Mouse (Mus musculus): ENCODE measurements around the gene Sgpp2. TPM values are rescaled to one million over a fixed set of nuclear protein-coding genes. Genes with fewer than 3 reads are reported as not detected.

Sgpp2 gene
- total RNA-seq, 2 experiments from 2014 or later = not detected

DNA sequence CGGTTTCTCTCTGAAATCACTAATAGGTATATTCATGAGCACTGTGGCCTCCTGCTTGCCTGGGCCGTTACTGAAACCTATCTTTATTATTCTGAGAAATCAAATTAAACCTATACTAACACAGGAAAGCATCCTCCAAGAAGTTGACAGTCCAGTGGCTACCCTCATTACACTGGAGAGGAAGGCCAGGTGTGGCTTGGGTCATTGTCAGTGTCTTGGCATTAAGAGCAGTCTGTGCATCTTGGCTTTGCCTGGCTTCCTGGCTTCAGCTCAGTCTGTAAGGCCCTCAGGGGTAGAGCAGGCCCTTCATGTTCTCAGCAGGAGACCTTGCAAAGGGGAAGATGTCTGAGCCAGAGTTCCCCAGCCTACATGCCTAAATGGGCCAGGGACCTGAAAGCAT lies 99.3 kb downstream of the Sgpp2 start:
- DNase-seq = no peak

GRCm38 (mm10) chr1:78412668-78413067 lies 102.5 kb downstream of the Sgpp2 start:
- DNase-seq = no peak

DNA sequence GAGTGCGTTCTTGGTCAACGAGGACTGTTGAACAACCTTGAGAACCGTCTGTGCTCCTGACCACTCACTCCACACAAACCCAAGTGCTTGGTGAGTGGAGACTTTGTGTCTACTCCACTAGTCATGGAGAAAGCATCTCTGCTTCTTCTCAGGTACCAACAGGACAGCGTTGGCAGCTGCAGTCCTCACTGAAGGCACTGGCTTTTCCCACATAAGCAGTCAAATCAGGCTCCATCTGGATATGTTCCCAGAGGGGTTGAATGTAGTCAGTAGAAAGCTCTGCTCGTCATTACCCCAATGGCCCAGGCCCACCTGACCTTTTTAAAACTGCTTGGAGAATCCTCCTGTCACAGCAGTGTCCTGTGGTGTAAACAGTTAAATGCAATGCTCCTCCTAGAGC lies 104.3 kb downstream of the Sgpp2 start:
- no peak for DNase-seq

GRCm38 (mm10) chr1:78417154-78417911 lies 107.2 kb downstream of the Sgpp2 start:
- no peak for DNase-seq

DNA sequence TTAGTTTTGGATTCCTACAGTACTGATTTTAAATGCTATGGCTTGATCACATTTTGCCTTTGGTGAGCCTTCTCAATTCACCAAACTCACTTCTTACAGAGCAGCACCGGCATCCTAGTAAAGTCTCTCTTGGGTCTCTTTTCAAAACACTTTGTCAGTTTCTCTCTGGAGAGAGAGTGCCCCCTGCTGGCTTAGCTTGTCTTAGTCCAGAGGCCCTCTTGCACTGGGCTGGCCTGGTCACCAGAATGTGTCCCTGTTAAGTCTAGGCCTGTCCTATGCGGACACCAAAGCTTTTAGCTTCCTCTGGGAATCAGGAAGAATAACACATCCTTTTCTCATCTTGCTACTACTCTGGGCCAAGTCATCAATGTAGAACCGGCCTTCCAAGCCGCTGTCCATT lies 109.4 kb downstream of the Sgpp2 start:
- peak; percentile 32 for DNase-seq

DNA sequence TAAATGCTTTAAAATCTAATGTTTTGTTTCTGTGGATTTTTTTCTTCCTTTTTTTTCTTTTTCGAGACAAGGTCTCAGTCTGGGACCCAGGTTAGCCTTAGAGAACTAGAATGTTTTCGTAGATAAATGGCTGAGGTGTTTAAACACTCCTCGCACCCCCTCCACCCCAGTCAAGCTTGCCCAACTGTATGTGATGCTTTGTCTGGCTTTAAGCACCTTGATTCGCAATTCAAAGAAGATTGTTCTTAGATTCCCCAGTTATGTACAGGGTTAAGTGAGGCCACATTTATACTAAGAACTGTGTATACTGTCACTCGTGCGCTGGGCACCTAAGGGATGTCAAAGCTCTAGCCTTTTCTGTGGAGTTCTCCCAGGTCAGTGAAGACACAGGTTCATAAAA lies 110.1 kb downstream of the Sgpp2 start:
- no peak for DNase-seq

GRCm38 (mm10) chr1:78421749-78422148 lies 111.6 kb downstream of the Sgpp2 start:
- DNase-seq = no peak

- no peak for DNase-seq
Observed at GRCm38 (mm10) chr1:78422576-78422975, 112.4 kb downstream of the Sgpp2 start.

DNA sequence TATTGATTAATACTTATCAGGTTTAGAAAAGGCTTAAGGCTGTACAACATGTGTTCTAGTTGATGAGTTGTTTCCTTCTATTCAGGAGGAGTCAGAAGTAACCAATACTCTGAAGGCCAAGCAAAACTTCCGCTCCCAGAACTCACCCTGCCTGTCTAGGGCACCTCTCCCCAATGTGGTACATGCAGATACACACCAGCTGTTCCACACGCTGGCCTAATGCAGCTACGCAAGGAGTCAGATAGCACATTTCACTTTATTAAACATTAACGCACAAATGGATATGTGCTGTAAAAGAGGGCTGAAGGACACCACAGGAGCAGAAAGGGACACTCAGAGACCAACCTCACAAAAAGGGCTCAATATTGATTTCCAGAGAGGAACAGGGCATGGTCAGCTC lies 114.7 kb downstream of the Sgpp2 start:
- DNase-seq = no peak

GRCm38 (mm10) chr1:78425309-78425708 lies 115.2 kb downstream of the Sgpp2 start:
- no peak for DNase-seq

- peak; percentile 35 for DNase-seq
Observed at GRCm38 (mm10) chr1:78425793-78426700, 115.9 kb downstream of the Sgpp2 start.

DNA sequence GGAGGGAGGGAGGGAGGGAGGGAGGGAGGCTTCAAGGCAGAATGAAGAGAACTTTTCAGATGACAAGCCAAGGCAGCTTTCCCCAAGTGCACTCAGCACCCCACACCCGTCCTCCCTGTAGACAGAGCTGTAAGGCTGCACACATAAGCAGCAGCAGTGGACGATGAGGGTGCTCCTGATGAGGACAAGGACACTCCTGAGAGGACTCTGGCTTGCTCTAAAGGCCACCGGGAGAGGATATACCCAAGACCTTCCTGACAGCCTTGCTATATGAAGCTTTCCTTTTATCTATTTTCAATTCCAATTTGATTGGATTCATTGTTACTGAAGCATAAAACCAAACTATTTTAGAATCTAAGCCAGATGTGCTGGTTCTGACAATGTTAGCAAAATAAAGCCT lies 116.7 kb downstream of the Sgpp2 start:
- DNase-seq = no peak

DNA sequence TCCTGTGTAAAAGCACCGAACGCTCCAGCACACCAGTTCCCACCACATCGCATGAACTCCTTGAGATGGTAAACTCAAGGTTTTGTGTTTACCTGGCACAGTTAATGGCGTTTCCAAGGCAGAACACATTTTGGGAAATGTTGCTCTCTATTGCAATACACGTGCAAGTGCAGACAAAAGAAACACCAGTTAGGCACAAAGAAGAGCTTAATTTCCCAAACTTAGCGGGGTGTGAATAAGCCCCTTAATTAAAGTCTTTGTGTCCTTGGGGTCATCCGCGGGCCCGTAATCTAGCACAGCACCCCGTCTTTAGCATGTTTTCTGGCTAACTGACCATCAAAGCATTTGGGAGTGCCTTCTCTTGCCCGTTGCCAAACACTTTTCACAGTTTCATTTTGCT lies 118.7 kb downstream of the Sgpp2 start:
- no peak for DNase-seq

DNA sequence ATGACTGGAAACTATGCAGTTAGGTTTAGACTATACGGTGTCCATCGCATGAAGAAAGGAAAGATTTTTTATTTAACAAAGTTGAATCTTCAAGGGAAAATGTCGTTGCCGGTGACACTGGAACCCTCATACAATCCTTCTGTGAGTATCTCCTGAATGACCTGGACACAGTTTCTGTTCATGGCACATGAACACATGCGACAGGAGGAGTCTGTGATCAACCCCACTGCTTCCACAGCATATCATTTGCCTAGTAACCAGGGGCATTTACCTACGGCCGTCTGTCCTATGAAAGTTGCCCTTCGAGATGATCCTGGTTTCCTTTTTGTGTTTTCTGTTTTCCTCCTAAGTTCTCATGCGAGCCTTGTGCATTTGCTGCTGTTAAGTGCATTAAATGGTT lies 123.3 kb downstream of the Sgpp2 start:
- no peak for DNase-seq

- DNase-seq = no peak
Observed at GRCm38 (mm10) chr1:78435967-78436366, 125.8 kb downstream of the Sgpp2 start.

DNA sequence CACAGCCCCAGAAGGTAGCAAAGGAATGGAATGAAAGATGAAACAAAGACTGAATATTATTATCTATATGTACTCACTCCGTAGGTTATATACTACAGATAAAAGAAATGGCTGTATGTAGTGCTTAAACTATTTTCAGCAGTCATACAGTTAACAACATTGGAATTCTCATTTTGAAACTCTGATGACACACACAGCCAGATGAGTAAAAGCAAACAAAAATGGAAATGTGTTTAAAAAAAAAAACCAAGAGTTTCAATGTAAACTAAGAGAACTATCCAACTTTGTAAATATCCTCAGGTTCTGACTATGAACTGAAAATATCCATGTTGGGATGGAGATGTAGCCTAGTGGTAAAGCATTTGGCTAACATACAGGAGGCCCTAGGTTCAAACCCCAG lies 126.3 kb downstream of the Sgpp2 start:
- DNase-seq = no peak

DNA sequence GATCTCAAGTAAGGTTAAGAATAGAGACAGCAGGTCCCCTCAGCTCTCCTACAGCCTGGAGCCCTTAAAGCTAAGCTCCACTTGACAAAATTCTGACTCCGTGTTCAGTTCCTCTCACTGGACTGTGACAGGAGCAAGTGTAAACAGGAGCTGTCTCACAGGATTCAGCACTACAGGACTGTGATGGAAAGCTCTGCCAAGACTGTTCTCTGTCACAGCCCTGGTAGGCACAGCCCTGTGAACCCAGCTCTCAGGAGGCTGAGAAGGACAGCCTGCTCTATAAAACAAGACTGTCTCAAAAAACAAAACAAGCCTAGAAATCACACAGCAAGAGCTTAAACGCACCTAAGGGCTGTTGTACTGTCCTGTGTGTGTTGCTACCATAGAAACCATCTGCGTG lies 127.0 kb downstream of the Sgpp2 start:
- DNase-seq = no peak

GRCm38 (mm10) chr1:78440716-78441115 lies 130.6 kb downstream of the Sgpp2 start:
- DNase-seq = no peak

- DNase-seq = no peak
Observed at GRCm38 (mm10) chr1:78443056-78443455, 132.9 kb downstream of the Sgpp2 start.

- DNase-seq = no peak
Observed at GRCm38 (mm10) chr1:78446232-78446631, 136.1 kb downstream of the Sgpp2 start.

DNA sequence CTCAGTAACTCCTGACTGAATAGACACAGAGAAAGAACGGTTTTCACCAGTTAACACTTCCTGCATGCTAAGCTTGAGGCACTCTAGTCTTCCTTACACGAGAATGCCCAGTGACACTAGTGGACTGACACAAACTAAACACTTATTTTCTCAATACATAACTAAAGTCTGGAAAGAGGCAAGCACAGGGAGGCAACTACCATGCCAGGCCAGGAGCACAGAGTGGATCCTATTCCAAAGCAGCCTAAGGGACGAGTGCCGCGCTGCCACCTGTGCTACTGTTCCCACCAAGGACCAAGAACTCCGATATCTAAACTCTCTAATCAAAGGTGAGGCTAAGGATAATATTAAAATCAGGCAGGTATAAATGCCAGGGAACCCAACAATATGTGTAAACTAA lies 136.6 kb downstream of the Sgpp2 start:
- no peak for DNase-seq

DNA sequence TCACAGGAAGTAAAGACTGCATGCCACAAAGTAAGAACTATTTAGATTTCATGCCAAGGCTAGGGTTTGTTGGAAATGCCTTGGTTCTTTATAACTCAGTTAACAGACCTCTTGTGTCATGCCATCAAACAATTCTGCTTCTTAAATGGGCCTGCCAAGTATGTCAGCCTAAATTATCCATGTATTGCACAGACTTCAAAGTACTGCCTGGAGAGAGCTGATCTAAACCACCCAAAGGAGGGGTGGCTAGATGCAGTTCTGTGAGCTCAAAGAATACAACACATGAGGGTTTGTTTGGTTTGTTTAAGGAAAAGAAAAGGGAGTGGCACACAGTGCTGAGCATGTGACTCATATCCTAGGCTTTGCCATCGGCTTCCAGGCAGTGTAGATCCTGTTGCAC lies 137.9 kb downstream of the Sgpp2 start:
- no peak for DNase-seq

GRCm38 (mm10) chr1:78451070-78451854 lies 141.1 kb downstream of the Sgpp2 start:
- DNase-seq = no peak
